Mouse (Mus musculus): ENCODE measurements around the gene P2rx7. TPM values are rescaled to one million over a fixed set of nuclear protein-coding genes. Genes with fewer than 3 reads are reported as not detected.
A peak's percentile ranks its signal among the peaks of the same experiment; 100 is the strongest.

P2rx7 gene
- 1 to 10 TPM; 1.3 to 1.5 TPM for total RNA-seq (2021)
- long read RNA-seq, experiment 1: 0 reads
- long read RNA-seq, experiment 2: 0 reads

- DNase-seq (ENCODE audit: low spot score): peak; percentile 49
Observed at GRCm38 (mm10) chr5:122643701-122644100, at the start of gene P2rx7. TSS of gene P2rx7 (plus strand) at chr5:122643911.

DNA sequence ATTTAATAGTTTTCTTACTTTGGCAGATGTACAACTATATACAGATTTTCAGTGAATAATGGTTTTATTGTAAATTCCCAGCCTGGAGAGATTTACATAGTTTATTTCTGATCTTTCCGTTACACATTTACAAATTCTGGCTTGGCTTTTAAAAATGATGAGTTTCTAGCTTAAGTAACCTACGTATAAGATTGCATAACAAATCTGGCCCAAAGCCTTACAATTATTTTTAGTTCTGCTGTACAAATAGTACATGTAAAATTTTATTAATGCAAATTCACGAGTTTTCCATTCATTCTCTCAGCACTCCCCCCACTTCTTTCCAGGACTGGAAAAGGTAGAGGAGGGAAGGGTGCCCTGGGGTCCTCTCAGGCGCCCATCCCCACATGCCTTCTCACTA is 48.2 kb upstream of the P2rx7 start:
- DNase-seq (ENCODE audit: low spot score): no peak

DNA sequence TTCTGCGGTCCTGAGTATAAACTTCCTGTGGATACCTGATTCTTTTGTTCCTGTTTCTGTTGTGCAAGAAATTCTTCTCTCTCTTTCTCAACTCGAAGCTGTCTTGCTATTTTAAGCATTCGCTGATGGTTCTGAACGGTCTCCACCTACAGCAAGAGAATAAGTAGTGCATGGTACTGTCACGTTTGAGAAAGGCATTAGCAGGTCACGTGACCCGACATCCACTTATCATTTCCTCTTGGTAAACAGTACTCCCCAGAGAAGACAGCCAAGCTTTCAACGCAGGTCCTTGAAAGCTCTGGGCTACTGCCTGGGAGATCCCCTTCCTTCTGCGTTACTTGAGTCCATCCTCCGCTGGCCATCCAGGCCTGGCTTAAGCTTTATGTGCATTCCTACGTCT is 41.5 kb upstream of the P2rx7 start:
- no peak for DNase-seq (ENCODE audit: low spot score)

GRCm38 (mm10) chr5:122604894-122605293 is 38.8 kb upstream of the P2rx7 start:
- DNase-seq (ENCODE audit: low spot score): no peak

DNA sequence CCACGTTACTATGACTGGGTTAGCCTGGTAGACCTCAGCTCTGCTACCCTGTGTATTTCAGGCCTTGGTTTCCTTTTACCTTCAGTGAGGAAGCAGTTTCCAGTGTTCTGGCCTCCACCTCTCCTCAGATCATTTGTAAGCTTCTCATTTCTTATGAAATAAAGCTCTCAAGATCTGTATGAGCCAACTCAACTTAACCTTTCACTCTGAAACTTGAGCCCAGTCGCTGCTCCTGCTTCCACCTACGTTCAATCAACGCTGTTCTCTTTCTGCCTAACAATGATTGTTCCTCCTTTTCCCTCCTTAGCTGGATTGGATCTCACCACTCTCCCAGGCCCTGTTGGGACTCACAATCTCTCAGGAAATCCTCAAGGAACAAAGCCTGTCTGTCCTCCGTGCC is 32.1 kb upstream of the P2rx7 start:
- DNase-seq (ENCODE audit: low spot score): no peak

- DNase-seq (ENCODE audit: low spot score): peak; percentile 92
Observed at GRCm38 (mm10) chr5:122613908-122614732, 29.6 kb upstream of the P2rx7 start, which contains the start of gene Ift81. TSS of gene Ift81 (minus strand) at chr5:122614518.

- no peak for DNase-seq (ENCODE audit: low spot score)
Observed at GRCm38 (mm10) chr5:122617718-122618117, 26.0 kb upstream of the P2rx7 start.

DNA sequence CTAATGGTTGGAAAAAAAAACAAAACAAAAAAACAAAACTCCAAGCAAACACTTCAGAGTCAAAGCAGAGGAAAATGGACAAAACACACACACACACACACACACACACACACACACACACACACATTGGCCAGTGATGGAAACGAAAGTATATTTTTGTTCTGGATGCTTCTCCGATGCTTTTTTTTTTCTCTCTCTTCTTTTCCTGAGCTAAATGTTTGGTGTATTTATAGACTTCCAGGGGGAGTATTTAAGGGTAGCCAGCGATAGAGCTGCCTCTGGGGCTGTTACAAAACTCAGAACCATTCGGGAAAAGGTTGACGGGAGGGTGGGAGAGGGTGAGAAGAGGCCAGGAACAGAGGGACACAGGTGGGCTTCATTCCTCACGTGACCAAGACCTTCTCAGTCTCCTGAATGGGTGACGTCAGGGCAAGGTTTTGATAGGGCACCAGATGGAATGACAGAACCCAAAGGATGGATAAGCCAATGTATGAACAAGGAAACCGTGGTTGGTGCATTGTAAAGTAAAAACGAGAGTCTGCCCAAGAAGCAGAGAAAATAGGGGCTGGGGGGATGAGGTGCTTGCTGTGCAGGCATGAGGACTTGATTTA is 23.9 kb upstream of the P2rx7 start:
- no peak for DNase-seq (ENCODE audit: low spot score)

DNA sequence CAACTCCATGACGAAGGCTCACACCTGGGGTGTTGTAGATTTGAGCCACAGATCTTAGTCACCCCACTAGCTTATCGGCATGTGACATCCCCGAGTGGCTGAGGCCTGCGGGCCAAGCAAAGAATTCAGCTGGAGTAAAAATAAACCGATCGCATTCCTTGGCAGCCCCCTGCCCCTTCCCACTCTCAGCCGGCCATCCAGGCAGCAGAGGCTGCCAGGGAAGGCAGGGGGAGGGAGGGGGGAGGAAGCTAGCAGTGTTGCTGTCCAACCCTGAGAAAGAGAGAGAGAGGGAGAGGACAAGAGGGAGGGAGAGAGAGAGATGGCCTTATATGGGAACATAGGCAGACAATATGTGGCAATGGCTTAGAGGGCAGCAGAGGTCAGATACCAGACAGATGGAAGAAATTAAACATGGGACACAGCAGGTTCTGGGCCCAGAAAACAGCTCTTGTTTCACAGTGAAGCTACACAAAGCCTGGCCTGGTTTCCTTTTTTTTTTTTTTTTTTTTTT is 22.3 kb upstream of the P2rx7 start:
- DNase-seq (ENCODE audit: low spot score): peak; percentile 59

DNA sequence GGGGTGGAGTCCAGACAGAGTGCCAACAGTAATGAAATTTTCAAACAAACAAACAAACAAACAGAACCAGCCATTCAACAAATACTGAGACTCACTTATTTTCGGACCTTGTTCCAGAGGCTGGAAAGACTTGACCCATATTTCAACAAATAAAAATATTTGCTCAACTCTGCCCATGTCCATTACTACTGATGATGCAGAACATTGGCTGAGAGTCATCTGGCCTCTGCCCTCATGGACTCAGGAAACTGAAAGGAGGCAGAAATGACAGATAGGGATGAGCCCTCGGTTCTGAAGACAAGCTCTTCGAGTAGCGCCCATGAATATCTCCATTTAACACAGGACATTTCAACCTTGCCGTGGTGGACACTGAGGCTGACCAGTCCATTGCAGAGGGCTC is 21.2 kb upstream of the P2rx7 start:
- DNase-seq (ENCODE audit: low spot score): peak; percentile 38

DNA sequence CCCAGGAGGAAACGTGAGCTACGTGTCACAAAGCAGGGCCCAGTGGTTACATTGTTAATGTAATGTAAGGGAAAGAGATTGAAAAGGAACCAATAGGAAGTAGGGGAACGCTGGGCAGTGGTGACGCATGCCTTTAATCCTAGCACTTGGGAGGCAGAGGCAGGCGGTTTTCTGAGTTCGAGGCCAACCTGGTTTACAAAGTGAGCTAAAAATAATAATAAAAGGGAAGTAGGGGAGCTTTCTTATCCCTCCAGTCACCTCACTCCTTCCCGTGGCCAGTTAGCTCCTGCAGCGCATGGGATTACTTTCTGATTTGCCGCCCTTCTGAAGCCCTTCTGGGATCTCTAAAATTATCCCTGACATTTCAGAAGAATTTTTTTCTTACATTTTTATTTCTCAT is 19.9 kb upstream of the P2rx7 start:
- no peak for DNase-seq (ENCODE audit: low spot score)

- DNase-seq (ENCODE audit: low spot score): no peak
Observed at GRCm38 (mm10) chr5:122624952-122625479, 18.7 kb upstream of the P2rx7 start.

DNA sequence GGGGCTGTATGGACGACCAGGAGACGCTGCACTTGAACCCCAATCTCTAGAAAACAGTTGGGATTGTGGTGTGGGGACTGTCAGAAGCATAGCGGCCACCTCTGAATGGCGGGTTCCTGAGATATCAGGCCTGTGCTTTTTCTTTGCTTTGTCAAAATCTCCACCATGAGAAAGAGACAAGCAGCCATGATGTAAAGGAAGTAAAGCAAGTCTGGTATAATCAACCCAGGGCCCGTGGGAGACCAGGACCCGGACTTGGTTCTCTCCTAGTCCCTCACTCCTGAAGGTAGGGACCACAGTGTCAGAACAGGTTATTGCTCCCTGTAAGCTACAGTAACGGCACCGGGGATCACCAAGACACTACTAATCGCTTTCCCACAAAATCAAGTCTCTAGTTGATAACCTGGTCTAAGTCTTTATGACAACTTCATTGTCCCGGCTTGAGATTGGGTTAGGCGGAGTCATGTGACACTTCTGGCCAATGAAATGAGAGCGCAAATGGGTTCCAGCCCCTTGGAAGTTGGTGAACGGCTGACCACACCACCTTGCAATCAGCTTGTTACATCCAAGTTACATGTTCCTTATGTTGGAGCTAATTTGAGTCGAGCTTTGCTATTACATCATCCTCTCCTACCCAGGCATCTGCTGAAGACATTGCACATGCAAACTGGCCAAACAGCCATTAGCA is 18.0 kb upstream of the P2rx7 start:
- DNase-seq (ENCODE audit: low spot score): no peak

- peak; percentile 89 for DNase-seq (ENCODE audit: low spot score)
Observed at GRCm38 (mm10) chr5:122627243-122627642, 16.5 kb upstream of the P2rx7 start.

- DNase-seq (ENCODE audit: low spot score): no peak
Observed at GRCm38 (mm10) chr5:122635228-122635627, 8.5 kb upstream of the P2rx7 start.

- no peak for DNase-seq (ENCODE audit: low spot score)
Observed at GRCm38 (mm10) chr5:122636308-122636707, 7.4 kb upstream of the P2rx7 start.

- no peak for DNase-seq (ENCODE audit: low spot score)
Observed at GRCm38 (mm10) chr5:122636958-122637357, 6.8 kb upstream of the P2rx7 start.

DNA sequence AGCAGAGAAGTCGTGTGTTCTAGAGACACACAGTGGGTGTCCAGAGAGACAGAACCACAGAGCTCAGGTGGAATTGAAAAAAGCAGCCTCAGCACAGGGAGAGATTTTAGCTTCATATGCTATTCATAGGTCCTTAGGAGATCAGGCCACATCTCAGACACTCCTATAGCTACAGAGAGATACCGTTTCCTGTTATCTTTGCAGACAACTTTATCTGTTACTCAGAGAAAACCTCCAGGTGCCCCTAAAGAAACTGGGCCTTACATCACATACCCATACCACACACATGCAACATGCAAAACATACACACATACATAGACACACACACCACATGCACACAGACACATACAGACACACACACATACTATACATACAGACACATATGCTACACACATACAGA is 5.4 kb upstream of the P2rx7 start:
- no peak for DNase-seq (ENCODE audit: low spot score)

DNA sequence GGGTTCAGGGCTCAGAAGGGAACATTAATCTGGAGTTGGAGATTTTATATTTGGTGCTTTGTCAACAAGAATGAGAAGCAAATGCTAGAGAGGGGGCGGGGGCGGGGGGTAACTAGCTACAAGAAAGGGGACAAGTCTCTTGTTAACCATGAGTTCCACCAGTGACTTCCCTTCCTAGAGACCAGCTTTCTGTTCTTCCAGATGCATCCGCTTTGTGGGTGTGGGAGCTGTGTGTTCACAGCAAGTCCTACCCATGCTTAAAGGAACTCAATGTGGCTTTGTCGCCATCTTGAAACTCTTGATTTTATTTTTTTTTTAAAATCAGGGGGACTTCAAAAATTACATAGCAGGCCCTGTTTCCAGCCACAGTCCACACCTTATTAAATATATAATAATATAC is 4.2 kb upstream of the P2rx7 start:
- no peak for DNase-seq (ENCODE audit: low spot score)

DNA sequence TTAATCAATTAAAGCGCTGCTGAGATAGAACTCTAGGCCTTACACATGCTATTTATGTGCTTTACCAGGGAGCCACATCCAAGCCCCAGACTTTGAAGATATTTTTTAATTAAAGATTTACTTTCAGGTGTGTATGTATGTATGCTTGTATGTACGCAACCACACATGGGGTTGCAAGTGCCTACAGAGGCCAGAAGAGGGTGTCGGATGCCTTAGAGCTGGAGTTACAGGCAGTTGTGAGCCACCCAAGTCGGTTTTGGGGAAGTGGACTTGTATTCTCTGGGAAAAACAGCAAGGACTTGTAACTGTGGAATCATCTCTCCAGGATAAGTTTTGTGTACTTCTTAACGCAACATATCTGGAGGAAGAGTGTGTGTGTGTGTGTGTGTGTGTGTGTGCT is 3.7 kb upstream of the P2rx7 start:
- DNase-seq (ENCODE audit: low spot score): no peak

- DNase-seq (ENCODE audit: low spot score): no peak
Observed at GRCm38 (mm10) chr5:122644111-122644607, 448 bp downstream of the P2rx7 start.

GRCm38 (mm10) chr5:122645290-122645689 is 1.6 kb downstream of the P2rx7 start:
- DNase-seq (ENCODE audit: low spot score): no peak
